Mouse (Mus musculus) MEL (cell line): ENCODE measurements around the gene Gfpt1. TPM values are rescaled to one million over a fixed set of nuclear protein-coding genes. Genes with fewer than 3 reads are reported as not detected.

Experiments
- DNase-seq: peaks from one replicate; pipeline ENCODE4 v3.0.0; 2011; ENCODE audit warnings: low read depth, low spot score
- H3K27ac ChIP-seq: 2 replicates; pipeline ENCODE4 v1.5.1; 2012; ENCODE audit warnings: low read depth, mild to moderate bottlenecking, control low read depth, low read length, moderate library complexity; ENCODE audit not compliant: control insufficient read depth
- H3K27me3 ChIP-seq, 2 experiments: fragments of 150-350 bp in 1 of 2; sonication (generic) in 1 of 2; 2 replicates each; pipeline ENCODE4 v1.6.1; 2012; ENCODE audit warnings: low read length in 2 of 2, mild to moderate bottlenecking in 2 of 2, improper control_type of control experiment in 1 of 2, moderate library complexity in 1 of 2; ENCODE audit not compliant: insufficient read depth in 2 of 2, control insufficient read depth in 1 of 2
- H3K36me3 ChIP-seq, 2 experiments: 2 replicates each; pipeline ENCODE4 v1.6.1; 2012 to 2014; ENCODE audit warnings: low read length in 2 of 2, improper control_type of control experiment in 1 of 2, inconsistent platforms in 1 of 2, mild to moderate bottlenecking in 1 of 2; ENCODE audit not compliant: insufficient read depth in 2 of 2, control insufficient read depth in 1 of 2
- H3K4me1 ChIP-seq, 2 experiments: fragments of 150-350 bp in 1 of 2; sonication (generic) in 1 of 2; 2 replicates each; pipeline ENCODE4 v1.6.1; 2012; ENCODE audit warnings: low read length in 2 of 2, improper control_type of control experiment in 1 of 2, mild to moderate bottlenecking in 1 of 2; ENCODE audit not compliant: insufficient read depth in 2 of 2, control insufficient read depth in 1 of 2
- H3K4me3 ChIP-seq, 2 experiments: fragments of 150-350 bp in 1 of 2; sonication (generic) in 1 of 2; 2 replicates each; pipeline ENCODE4 v1.5.1; 2012; ENCODE audit warnings: low read depth in 2 of 2, low read length in 2 of 2, mild to moderate bottlenecking in 2 of 2, moderate library complexity in 2 of 2, control low read depth in 1 of 2, improper control_type of control experiment in 1 of 2; ENCODE audit not compliant: control insufficient read depth in 1 of 2, insufficient read depth in 1 of 2
- H3K79me2 ChIP-seq: 2 replicates; pipeline ENCODE4 v1.6.1; 2012; ENCODE audit warnings: mild to moderate bottlenecking, low read length, moderate library complexity; ENCODE audit not compliant: control insufficient read depth, poor library complexity, insufficient read depth
- H3K9ac ChIP-seq: 2 replicates; pipeline ENCODE4 v1.6.1; 2012; ENCODE audit warnings: low read depth, mild to moderate bottlenecking, control low read depth, low read length, moderate library complexity; ENCODE audit not compliant: control insufficient read depth, poor library complexity, severe bottlenecking
- H3K9me3 ChIP-seq: fragments of 150-350 bp; sonication (generic); replicated peaks from 2 replicates; pipeline ENCODE4 v1.6.1; 2012; ENCODE audit warnings: mild to moderate bottlenecking, low read length, improper control_type of control experiment, moderate library complexity; ENCODE audit not compliant: insufficient read depth
- ELF1 ChIP-seq: IDR thresholded peaks from 2 replicates; pipeline ENCODE4 v1.6.1; 2014; ENCODE audit warnings: low read depth, mild to moderate bottlenecking, inconsistent platforms, low read length, improper control_type of control experiment, moderate library complexity
- GABPA ChIP-seq: IDR thresholded peaks from 2 replicates; pipeline ENCODE4 v1.6.1; 2012; ENCODE audit warnings: low read depth, mild to moderate bottlenecking, inconsistent platforms, low read length, improper control_type of control experiment, moderate library complexity
- JUND ChIP-seq: IDR thresholded peaks from 2 replicates; pipeline ENCODE4 v1.6.1; 2011; ENCODE audit warnings: low read depth, mild to moderate bottlenecking, improper control_type of control experiment, low read length
- KAT2A ChIP-seq: conservative IDR thresholded peaks from 2 replicates; pipeline ENCODE4 v1.6.1; 2012; ENCODE audit warnings: low read depth, low read length, improper control_type of control experiment, inconsistent platforms
- MAZ ChIP-seq: IDR thresholded peaks from 2 replicates; pipeline ENCODE4 v1.6.1; 2012; ENCODE audit warnings: low read depth, mild to moderate bottlenecking, inconsistent platforms, low read length, improper control_type of control experiment
- MXI1 ChIP-seq: IDR thresholded peaks from 2 replicates; pipeline ENCODE4 v1.6.1; 2011; ENCODE audit warnings: mild to moderate bottlenecking, low read depth, low read length, improper control_type of control experiment
- POLR2A ChIP-seq, 2 experiments: IDR thresholded peaks; 2 replicates each; pipeline ENCODE4 v1.6.1; 2011 to 2012; ENCODE audit warnings: low read length in 2 of 2, mild to moderate bottlenecking in 2 of 2, control low read depth in 1 of 2, improper control_type of control experiment in 1 of 2, low read depth in 1 of 2, moderate library complexity in 1 of 2; ENCODE audit not compliant: control insufficient read depth in 1 of 2, insufficient read depth in 1 of 2, poor library complexity in 1 of 2
- POLR2AphosphoS2 ChIP-seq: IDR thresholded peaks from 2 replicates; pipeline ENCODE4 v1.6.1; 2011; ENCODE audit warnings: low read length, improper control_type of control experiment
- SIN3A ChIP-seq: IDR thresholded peaks from 2 replicates; pipeline ENCODE4 v1.6.1; 2012; ENCODE audit warnings: low read length, improper control_type of control experiment, inconsistent platforms
- TAL1 ChIP-seq: IDR thresholded peaks from 2 replicates; pipeline ENCODE4 v1.6.1; 2012; ENCODE audit warnings: mild to moderate bottlenecking, inconsistent platforms, low read length, moderate library complexity, mixed read lengths
- TBP ChIP-seq: IDR thresholded peaks from 2 replicates; pipeline ENCODE4 v1.8.0; 2011; ENCODE audit warnings: low read depth, low read length, improper control_type of control experiment
- USF1 ChIP-seq: IDR thresholded peaks from 2 replicates; pipeline ENCODE4 v1.6.1; 2014; ENCODE audit warnings: low read depth, mild to moderate bottlenecking, inconsistent platforms, low read length, improper control_type of control experiment, moderate library complexity
- USF2 ChIP-seq, 2 experiments: IDR thresholded peaks; 2 replicates each; pipeline ENCODE4 v1.6.1; 2011 to 2012; ENCODE audit warnings: improper control_type of control experiment in 2 of 2, low read length in 2 of 2, borderline replicate concordance in 1 of 2, inconsistent platforms in 1 of 2, low read depth in 1 of 2, mild to moderate bottlenecking in 1 of 2; ENCODE audit not compliant: insufficient read depth in 1 of 2
- ZMIZ1 ChIP-seq: IDR thresholded peaks from 2 replicates; pipeline ENCODE4 v1.6.1; 2012; ENCODE audit warnings: low read depth, mild to moderate bottlenecking, inconsistent platforms, low read length, improper control_type of control experiment, moderate library complexity
- polyA plus RNA-seq, 2 experiments: library from polyadenylated mRNA; stranded (reverse) in 1 of 2; unstranded in 1 of 2; fragments of >175 nt in 1 of 2; fragments of >200 nt in 1 of 2; gene quantifications; 2 replicates each; pipeline versions ENCODE4 v1.2.1 to v1.2.4; 2012; ENCODE audit warnings: low replicate concordance in 2 of 2, low read depth in 1 of 2; ENCODE audit not compliant: insufficient read length in 2 of 2, insufficient read depth in 1 of 2, missing spikeins in 1 of 2
- total RNA-seq: library from RNA; depleted of rRNA; stranded (reverse); fragments of 300-350 nt; gene quantifications from 2 replicates; pipeline ENCODE4 v1.2.3, GENCODE M21; 2012

Gfpt1 gene
- total and polyA plus RNA-seq, 3 experiments = 29.6 to 69.3 (median 33.5) TPM

DNA sequence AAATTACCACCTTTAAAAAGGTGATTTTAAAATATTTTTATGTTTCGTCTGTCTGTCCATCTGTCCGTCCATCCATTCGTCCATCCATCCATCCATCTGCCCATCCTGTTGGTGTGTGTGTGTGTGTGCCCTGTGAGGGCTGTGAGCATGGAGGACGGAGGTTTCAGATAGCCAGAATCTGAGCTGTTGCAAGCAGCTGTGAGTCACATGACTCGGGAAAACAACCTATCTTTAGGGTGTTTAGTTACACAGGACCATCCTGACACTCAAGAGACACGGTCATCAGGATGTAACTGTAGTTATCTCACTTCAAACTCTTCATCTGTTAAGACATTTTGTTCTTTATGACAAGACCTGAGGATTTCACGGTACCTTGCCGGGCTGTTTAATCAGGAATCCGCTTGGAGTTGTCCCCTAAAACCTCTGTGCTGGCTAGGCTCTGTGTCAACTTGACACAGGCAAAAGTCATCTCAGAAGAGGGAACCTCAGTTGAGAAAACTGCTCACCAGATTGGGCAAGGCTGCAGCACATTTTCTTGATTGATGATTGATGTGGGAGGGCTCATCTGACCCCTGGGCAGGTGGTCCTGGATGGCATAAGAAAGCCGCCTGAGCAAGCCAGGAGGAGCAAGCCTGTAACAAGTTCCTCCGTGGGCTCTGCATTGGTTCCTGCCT lies 61.6 kb downstream of the Gfpt1 start, which contains the start of gene D6Ertd527e:
Gene D6Ertd527e (plus strand): TSS at position 624 of the 674 bp plus-strand sequence.
- no peak within 1 kb of the TSS for H3K9ac ChIP-seq
- no peak within 1 kb of the TSS for H3K27ac ChIP-seq
- peaks cover 3 to 6% of the 10 kb centered on the region in 2 experiments for H3K27me3 ChIP-seq
- H3K36me3 ChIP-seq = no peaks in the 10 kb centered on the region
- no peak for DNase-seq
- no peak for TF ChIP-seq TBP
- TF ChIP-seq POLR2AphosphoS2 = no peak
- TF ChIP-seq ELF1 = no peak
- TF ChIP-seq JUND = no peak
- peak; percentile 39; the same call in 1 of the 2 replicates for TF ChIP-seq USF1
- no peak within 1 kb of the TSS for H3K4me3 ChIP-seq
- no peaks in the 10 kb centered on the region; the same call in 1 of the 2 replicates for H3K79me2 ChIP-seq
- no peaks in the 10 kb centered on the region for H3K4me1 ChIP-seq
- no peaks in the 10 kb centered on the region for H3K9me3 ChIP-seq

DNA sequence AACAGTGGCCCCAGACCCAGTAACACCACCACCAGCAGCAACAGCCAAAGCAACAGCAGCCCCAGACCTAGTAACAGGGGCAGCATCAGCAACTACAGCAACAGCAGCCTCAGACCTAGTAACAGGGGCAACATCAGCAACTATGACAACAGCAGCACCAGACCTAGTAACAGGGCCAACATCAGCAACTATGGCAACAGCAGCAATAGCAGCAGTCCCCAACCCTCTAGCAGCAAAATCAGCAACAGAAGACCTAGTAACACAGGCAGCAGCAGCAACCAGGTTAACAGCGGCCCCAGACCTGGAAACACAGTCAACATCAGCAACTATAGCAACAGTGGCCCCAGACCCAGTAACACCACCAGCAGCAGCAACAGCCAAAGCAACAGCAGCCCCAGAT lies 68.8 kb downstream of the Gfpt1 start:
- Histone ChIP-seq H3K27ac (no peak overlapping the region), H3K4me1 (no peaks in the 10 kb centered on the region), H3K36me3 (no peaks in the 10 kb centered on the region), H3K9me3 (no peaks in the 10 kb centered on the region), H3K79me2 (no peaks in the 10 kb centered on the region), H3K4me3 (no peak overlapping the region), H3K9ac (no peak overlapping the region), H3K27me3 (peaks cover 23 to 32% of the 10 kb centered on the region in 2 experiments)
- TF ChIP-seq TAL1 = no peak
- TF ChIP-seq JUND = no peak
- DNase-seq = no peak

DNA sequence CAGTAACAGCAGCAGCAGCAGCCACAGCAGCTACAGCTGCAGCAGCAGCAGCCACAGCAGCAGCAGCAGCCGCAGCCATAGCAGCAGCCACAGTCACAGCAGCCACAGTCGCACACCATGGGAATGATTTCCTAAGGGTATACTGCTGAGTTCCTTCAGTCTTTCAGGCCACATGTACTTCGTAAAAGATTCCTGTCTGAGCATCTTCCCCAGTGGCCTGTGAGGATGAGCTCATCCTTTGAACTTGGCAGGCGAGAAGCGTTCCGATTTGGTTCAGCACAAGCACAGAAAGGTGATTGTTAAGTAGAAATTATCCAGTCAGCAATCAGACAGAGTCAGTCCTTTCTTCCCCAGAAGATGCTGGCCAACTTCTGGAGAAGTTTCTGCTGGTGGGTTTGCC lies 69.5 kb downstream of the Gfpt1 start:
- Histone ChIP-seq H3K27ac (no peak overlapping the region), H3K9ac (no peak overlapping the region), H3K9me3 (no peaks in the 10 kb centered on the region), H3K36me3 (no peaks in the 10 kb centered on the region), H3K79me2 (no peaks in the 10 kb centered on the region), H3K27me3 (peaks cover 26 to 32% of the 10 kb centered on the region in 2 experiments), H3K4me1 (no peaks in the 10 kb centered on the region), H3K4me3 (no peak overlapping the region)
- no peak for DNase-seq
- no peak for TF ChIP-seq MXI1
- no peak for TF ChIP-seq MAZ
- no peak for TF ChIP-seq SIN3A
- no peak for TF ChIP-seq GABPA
- TF ChIP-seq KAT2A = no peak
- no peak for TF ChIP-seq POLR2A (IDR thresholded peaks at IDR 0.05; ENCODE audit: control insufficient read depth in 1 of 2, insufficient read depth in 1 of 2, low read depth in 1 of 2, low read length in 2 of 2, poor library complexity in 1 of 2)
- no peak for TF ChIP-seq USF2 (IDR thresholded peaks at IDR 0.05; ENCODE audit: borderline replicate concordance in 1 of 2, insufficient read depth in 1 of 2, low read depth in 1 of 2, low read length in 2 of 2)
- TF ChIP-seq ZMIZ1 = no peak
